Mouse (Mus musculus): ENCODE data around the gene Clybl. TPM values are rescaled to one million over a fixed set of nuclear protein-coding genes. Genes with fewer than 3 reads are reported as not detected.
A peak's percentile ranks its signal among the peaks of the same experiment; 100 is the strongest.

The Clybl gene
- 25.8 and 30.6 TPM in 2 replicates for polyA plus RNA-seq (2015; fragmentation: Nextera tagmentation; extraction: Ambion mirVana)

GRCm38 (mm10) chr14:122181078-122181814 lies at the start of gene Clybl:
Gene Clybl (plus strand): TSS chr14:122181704.
- no peaks in the 10 kb centered on the region for H3K36me3 ChIP-seq (ENCODE audit: control insufficient read depth, insufficient read depth, low read length)
- ATAC-seq (ENCODE audit: insufficient read depth, low FRiP score) = peak; percentile 99
- H3K4me3 ChIP-seq (replicated peaks; ENCODE audit: low read length) = peak within 1 kb of the TSS; percentile 82
- peaks cover 6% of the 10 kb centered on the region for H3K4me1 ChIP-seq (ENCODE audit: control insufficient read depth, insufficient read depth, low read length)
- H3K27ac ChIP-seq (ENCODE audit: low read length) = peak within 1 kb of the TSS; percentile 26; the same call in 1 of the 2 replicates
- H3K9me3 ChIP-seq (replicated peaks; ENCODE audit: control insufficient read depth, low read length) = no peaks in the 10 kb centered on the region
- no peaks in the 10 kb centered on the region for H3K27me3 ChIP-seq (ENCODE audit: control insufficient read depth, insufficient read depth, low read length)
- peak within 1 kb of the TSS; percentile 86 for H3K9ac ChIP-seq (ENCODE audit: low read length)
- 3% methylated on average over 45 of the region's 45 CpGs for WGBS
- H3K4me2 ChIP-seq (ENCODE audit: low read depth, low read length) = peak within 1 kb of the TSS; percentile 89

- no peak for ATAC-seq (ENCODE audit: insufficient read depth, low FRiP score)
- no peak overlapping the region for H3K4me3 ChIP-seq (replicated peaks; ENCODE audit: low read length)
- no peaks in the 10 kb centered on the region for H3K4me1 ChIP-seq (ENCODE audit: control insufficient read depth, insufficient read depth, low read length)
- 80% methylated on average over 3 of the region's 3 CpGs for WGBS
- no peak overlapping the region for H3K27ac ChIP-seq (ENCODE audit: low read length)
- H3K4me2 ChIP-seq (ENCODE audit: low read depth, low read length) = no peak overlapping the region
- H3K36me3 ChIP-seq (ENCODE audit: control insufficient read depth, insufficient read depth, low read length) = 0 out of 2 replicates have a peak, but pooled peaks cover 6% of the 10 kb centered on the region
- H3K9me3 ChIP-seq (replicated peaks; ENCODE audit: control insufficient read depth, low read length) = no peaks in the 10 kb centered on the region
- H3K9ac ChIP-seq (ENCODE audit: low read length) = no peak overlapping the region
- H3K27me3 ChIP-seq (ENCODE audit: control insufficient read depth, insufficient read depth, low read length) = no peaks in the 10 kb centered on the region
These were observed 45.1 kb upstream of the Clybl start for GRCm38 (mm10) chr14:122136368-122136928.

- no peak for ATAC-seq (ENCODE audit: insufficient read depth, low FRiP score)
- Histone ChIP-seq H3K27me3 (ENCODE audit: control insufficient read depth, insufficient read depth, low read length) (no peaks in the 10 kb centered on the region), H3K4me3 (replicated peaks; ENCODE audit: low read length) (no peak overlapping the region), H3K9me3 (replicated peaks; ENCODE audit: control insufficient read depth, low read length) (no peaks in the 10 kb centered on the region), H3K36me3 (ENCODE audit: control insufficient read depth, insufficient read depth, low read length) (0 out of 2 replicates have a peak, but pooled peaks cover 6% of the 10 kb centered on the region), H3K4me2 (ENCODE audit: low read depth, low read length) (no peak overlapping the region), H3K27ac (ENCODE audit: low read length) (no peak overlapping the region), H3K4me1 (ENCODE audit: control insufficient read depth, insufficient read depth, low read length) (no peaks in the 10 kb centered on the region), H3K9ac (ENCODE audit: low read length) (no peak overlapping the region)
- 60% methylated on average over 7 of the region's 7 CpGs for WGBS
These were observed 44.3 kb upstream of the Clybl start for GRCm38 (mm10) chr14:122137234-122137633.

GRCm38 (mm10) chr14:122140126-122140525 lies 41.4 kb upstream of the Clybl start:
- no peaks in the 10 kb centered on the region for H3K9me3 ChIP-seq (replicated peaks; ENCODE audit: control insufficient read depth, low read length)

GRCm38 (mm10) chr14:122143585-122144269 lies 37.8 kb upstream of the Clybl start:
- H3K4me1 ChIP-seq (ENCODE audit: control insufficient read depth, insufficient read depth, low read length) = 0 out of 2 replicates have a peak, but pooled peaks cover 5% of the 10 kb centered on the region
- H3K36me3 ChIP-seq (ENCODE audit: control insufficient read depth, insufficient read depth, low read length) = peaks cover 5% of the 10 kb centered on the region; the same call in 1 of the 2 replicates
- H3K27ac ChIP-seq (ENCODE audit: low read length) = no peak overlapping the region
- no peak overlapping the region for H3K4me2 ChIP-seq (ENCODE audit: low read depth, low read length)
- WGBS = 56% methylated on average over 4 of the region's 4 CpGs
- no peak overlapping the region for H3K9ac ChIP-seq (ENCODE audit: low read length)
- ATAC-seq (ENCODE audit: insufficient read depth, low FRiP score) = peak; percentile 56; the same call in 1 of the 2 replicates
- H3K9me3 ChIP-seq (replicated peaks; ENCODE audit: control insufficient read depth, low read length) = no peaks in the 10 kb centered on the region
- H3K27me3 ChIP-seq (ENCODE audit: control insufficient read depth, insufficient read depth, low read length) = no peaks in the 10 kb centered on the region
- no peak overlapping the region for H3K4me3 ChIP-seq (replicated peaks; ENCODE audit: low read length)

More at GRCm38 (mm10) chr14:122140126-122140525, 41.4 kb upstream of the Clybl start:
- 47% methylated on average over 1 of the region's 1 CpGs for WGBS
- no peak overlapping the region for H3K4me3 ChIP-seq (replicated peaks; ENCODE audit: low read length)
- H3K27me3 ChIP-seq (ENCODE audit: control insufficient read depth, insufficient read depth, low read length) = no peaks in the 10 kb centered on the region
- H3K4me1 ChIP-seq (ENCODE audit: control insufficient read depth, insufficient read depth, low read length) = 0 out of 2 replicates have a peak, but pooled peaks cover 5% of the 10 kb centered on the region
- ATAC-seq (ENCODE audit: insufficient read depth, low FRiP score) = no peak
- 0 out of 2 replicates have a peak, but pooled peaks cover 6% of the 10 kb centered on the region for H3K36me3 ChIP-seq (ENCODE audit: control insufficient read depth, insufficient read depth, low read length)
- H3K27ac ChIP-seq (ENCODE audit: low read length) = no peak overlapping the region
- H3K9ac ChIP-seq (ENCODE audit: low read length) = no peak overlapping the region
- H3K4me2 ChIP-seq (ENCODE audit: low read depth, low read length) = no peak overlapping the region

- H3K36me3 ChIP-seq (ENCODE audit: control insufficient read depth, insufficient read depth, low read length) = peaks cover 10% of the 10 kb centered on the region; the same call in 1 of the 2 replicates
- WGBS = 79% methylated on average over 1 of the region's 1 CpGs
- no peak overlapping the region for H3K4me3 ChIP-seq (replicated peaks; ENCODE audit: low read length)
- H3K4me1 ChIP-seq (ENCODE audit: control insufficient read depth, insufficient read depth, low read length) = 0 out of 2 replicates have a peak, but pooled peaks cover 5% of the 10 kb centered on the region
- no peak overlapping the region for H3K4me2 ChIP-seq (ENCODE audit: low read depth, low read length)
- no peaks in the 10 kb centered on the region for H3K27me3 ChIP-seq (ENCODE audit: control insufficient read depth, insufficient read depth, low read length)
- no peaks in the 10 kb centered on the region for H3K9me3 ChIP-seq (replicated peaks; ENCODE audit: control insufficient read depth, low read length)
- no peak overlapping the region for H3K27ac ChIP-seq (ENCODE audit: low read length)
- ATAC-seq (ENCODE audit: insufficient read depth, low FRiP score) = no peak
- H3K9ac ChIP-seq (ENCODE audit: low read length) = no peak overlapping the region
These were observed 36.1 kb upstream of the Clybl start for GRCm38 (mm10) chr14:122145374-122145773.

GRCm38 (mm10) chr14:122150616-122151015 lies 30.9 kb upstream of the Clybl start:
- Histone ChIP-seq H3K27me3 (ENCODE audit: control insufficient read depth, insufficient read depth, low read length) (no peaks in the 10 kb centered on the region), H3K4me2 (ENCODE audit: low read depth, low read length) (no peak overlapping the region), H3K9ac (ENCODE audit: low read length) (no peak overlapping the region), H3K36me3 (ENCODE audit: control insufficient read depth, insufficient read depth, low read length) (peaks cover 22% of the 10 kb centered on the region), H3K9me3 (replicated peaks; ENCODE audit: control insufficient read depth, low read length) (no peaks in the 10 kb centered on the region), H3K4me3 (replicated peaks; ENCODE audit: low read length) (no peak overlapping the region), H3K27ac (ENCODE audit: low read length) (no peak overlapping the region), H3K4me1 (ENCODE audit: control insufficient read depth, insufficient read depth, low read length) (no peaks in the 10 kb centered on the region)
- no peak for ATAC-seq (ENCODE audit: insufficient read depth, low FRiP score)
- WGBS = 90% methylated on average over 5 of the region's 5 CpGs

GRCm38 (mm10) chr14:122157738-122158137 lies 23.8 kb upstream of the Clybl start:
- Histone ChIP-seq H3K4me3 (replicated peaks; ENCODE audit: low read length) (no peak overlapping the region), H3K9me3 (replicated peaks; ENCODE audit: control insufficient read depth, low read length) (no peaks in the 10 kb centered on the region), H3K36me3 (ENCODE audit: control insufficient read depth, insufficient read depth, low read length) (peaks cover 9% of the 10 kb centered on the region; the same call in 1 of the 2 replicates), H3K27ac (ENCODE audit: low read length) (no peak overlapping the region), H3K4me2 (ENCODE audit: low read depth, low read length) (no peak overlapping the region), H3K9ac (ENCODE audit: low read length) (no peak overlapping the region), H3K4me1 (ENCODE audit: control insufficient read depth, insufficient read depth, low read length) (no peaks in the 10 kb centered on the region), H3K27me3 (ENCODE audit: control insufficient read depth, insufficient read depth, low read length) (no peaks in the 10 kb centered on the region)
- 85% methylated on average over 7 of the region's 7 CpGs for WGBS
- no peak for ATAC-seq (ENCODE audit: insufficient read depth, low FRiP score)

GRCm38 (mm10) chr14:122160916-122161315 lies 20.6 kb upstream of the Clybl start:
- 93% methylated on average over 1 of the region's 1 CpGs for WGBS
- Histone ChIP-seq H3K4me2 (ENCODE audit: low read depth, low read length) (no peak overlapping the region), H3K9ac (ENCODE audit: low read length) (no peak overlapping the region), H3K27ac (ENCODE audit: low read length) (no peak overlapping the region), H3K9me3 (replicated peaks; ENCODE audit: control insufficient read depth, low read length) (no peaks in the 10 kb centered on the region), H3K4me1 (ENCODE audit: control insufficient read depth, insufficient read depth, low read length) (no peaks in the 10 kb centered on the region), H3K4me3 (replicated peaks; ENCODE audit: low read length) (no peak overlapping the region), H3K36me3 (ENCODE audit: control insufficient read depth, insufficient read depth, low read length) (peaks cover 4% of the 10 kb centered on the region; the same call in 1 of the 2 replicates), H3K27me3 (ENCODE audit: control insufficient read depth, insufficient read depth, low read length) (no peaks in the 10 kb centered on the region)
- ATAC-seq (ENCODE audit: insufficient read depth, low FRiP score) = no peak

Measured in stomach, embryonic 16.5 days (tissue).